Mouse (Mus musculus): ENCODE results near the gene Bcl9. TPM values are rescaled to one million over a fixed set of nuclear protein-coding genes. Genes with fewer than 3 reads are reported as not detected.

Gene Bcl9
- polyA plus RNA-seq, 1 experiment from 2014 or later: 19.2 TPM

GRCm38 (mm10) chr3:97228020-97228419 is 69.7 kb downstream of the Bcl9 start:
- Histone ChIP-seq H3K9ac (ENCODE audit: low read length) (peak overlapping the region; percentile 73), H3K27me3 (ENCODE audit: control insufficient read depth, insufficient read depth, low read length) (no peaks in the 10 kb centered on the region), H3K9me3 (ENCODE audit: control insufficient read depth, low read length) (no peaks in the 10 kb centered on the region), H3K4me3 (ENCODE audit: low read depth, low read length) (peak overlapping the region; percentile 78), H3K4me1 (replicated peaks; ENCODE audit: control insufficient read depth, insufficient read depth) (peaks cover 9% of the 10 kb centered on the region), H3K27ac (replicated peaks) (peak overlapping the region; percentile 90), H3K4me2 (replicated peaks; ENCODE audit: low read depth) (peak overlapping the region; percentile 71), H3K36me3 (ENCODE audit: control insufficient read depth, insufficient read depth, low read length) (no peaks in the 10 kb centered on the region)
- DNase-seq (ENCODE audit: low spot score): peak; percentile 64
- WGBS: 2% methylated on average over 16 of the region's 16 CpGs
- TF ChIP-seq CTCF (IDR thresholded peaks at IDR 0.05; ENCODE audit: low read depth) (no peak), EP300 (optimal IDR thresholded peaks at IDR 0.05) (no peak)
- ATAC-seq (ENCODE audit: low FRiP score, low TSS enrichment): peak; percentile 48

GRCm38 (mm10) chr3:97227259-97228005 is 70.3 kb downstream of the Bcl9 start:
- WGBS: 1% methylated on average over 36 of the region's 79 CpGs

DNA sequence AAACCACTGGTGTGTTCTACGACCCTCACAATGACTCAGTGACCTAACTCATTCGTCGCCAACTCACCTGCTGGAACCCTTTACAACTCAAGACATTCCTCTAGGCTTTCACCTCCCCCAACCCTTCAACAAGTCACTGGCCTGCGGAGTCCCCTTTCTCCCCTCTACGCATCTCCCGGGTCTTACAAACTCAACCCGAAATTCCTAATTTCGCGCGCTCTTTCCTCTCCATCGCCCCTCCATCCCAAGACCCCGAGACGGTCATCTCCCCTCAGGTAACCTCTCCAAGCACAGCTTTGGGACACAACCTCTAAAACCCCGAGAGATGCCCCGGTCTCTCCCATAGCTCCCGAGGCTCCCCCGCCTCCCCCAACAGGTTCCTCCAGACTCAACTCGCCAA is 71.0 kb downstream of the Bcl9 start:
- Histone ChIP-seq H3K9me3 (ENCODE audit: control insufficient read depth, low read length) (no peaks in the 10 kb centered on the region), H3K27ac (replicated peaks) (peak overlapping the region; percentile 88), H3K9ac (ENCODE audit: low read length) (peak overlapping the region; percentile 86), H3K27me3 (ENCODE audit: control insufficient read depth, insufficient read depth, low read length) (no peaks in the 10 kb centered on the region), H3K4me3 (ENCODE audit: low read depth, low read length) (peak overlapping the region; percentile 78), H3K4me1 (replicated peaks; ENCODE audit: control insufficient read depth, insufficient read depth) (peaks cover 9% of the 10 kb centered on the region), H3K4me2 (replicated peaks; ENCODE audit: low read depth) (peak overlapping the region; percentile 71), H3K36me3 (ENCODE audit: control insufficient read depth, insufficient read depth, low read length) (no peaks in the 10 kb centered on the region)
- under 1% methylated on average over 18 of the region's 18 CpGs for WGBS
- no peak for TF ChIP-seq EP300 (optimal IDR thresholded peaks at IDR 0.05)
- no peak for TF ChIP-seq CTCF (IDR thresholded peaks at IDR 0.05; ENCODE audit: low read depth)
- peak; percentile 0; the same call in 1 of the 2 replicates for ATAC-seq (ENCODE audit: low FRiP score, low TSS enrichment)
- DNase-seq (ENCODE audit: low spot score): no peak

More at GRCm38 (mm10) chr3:97227259-97228005, 70.3 kb downstream of the Bcl9 start:
- DNase-seq (ENCODE audit: low spot score): peak; percentile 99
- H3K4me3 ChIP-seq (ENCODE audit: low read depth, low read length): peak overlapping the region; percentile 78
- peaks cover 9% of the 10 kb centered on the region for H3K4me1 ChIP-seq (replicated peaks; ENCODE audit: control insufficient read depth, insufficient read depth)
- peak overlapping the region; percentile 90 for H3K27ac ChIP-seq (replicated peaks)
- ATAC-seq (ENCODE audit: low FRiP score, low TSS enrichment): peak; percentile 93
- no peaks in the 10 kb centered on the region for H3K9me3 ChIP-seq (ENCODE audit: control insufficient read depth, low read length)
- peak overlapping the region; percentile 86 for H3K9ac ChIP-seq (ENCODE audit: low read length)
- no peaks in the 10 kb centered on the region for H3K36me3 ChIP-seq (ENCODE audit: control insufficient read depth, insufficient read depth, low read length)
- H3K4me2 ChIP-seq (replicated peaks; ENCODE audit: low read depth): peak overlapping the region; percentile 71
- TF ChIP-seq EP300 (optimal IDR thresholded peaks at IDR 0.05): no peak
- peak; percentile 25; the same call in 1 of the 2 replicates for TF ChIP-seq CTCF (IDR thresholded peaks at IDR 0.05; ENCODE audit: low read depth)
- no peaks in the 10 kb centered on the region for H3K27me3 ChIP-seq (ENCODE audit: control insufficient read depth, insufficient read depth, low read length)

GRCm38 (mm10) chr3:97225231-97225630 is 72.5 kb downstream of the Bcl9 start:
- ATAC-seq (ENCODE audit: low FRiP score, low TSS enrichment): no peak
- peaks cover 9% of the 10 kb centered on the region for H3K4me1 ChIP-seq (replicated peaks; ENCODE audit: control insufficient read depth, insufficient read depth)
- H3K9ac ChIP-seq (ENCODE audit: low read length): no peak overlapping the region
- DNase-seq (ENCODE audit: low spot score): no peak
- H3K27me3 ChIP-seq (ENCODE audit: control insufficient read depth, insufficient read depth, low read length): no peaks in the 10 kb centered on the region
- WGBS: 56% methylated on average over 5 of the region's 5 CpGs
- H3K4me3 ChIP-seq (ENCODE audit: low read depth, low read length): no peak overlapping the region
- H3K9me3 ChIP-seq (ENCODE audit: control insufficient read depth, low read length): no peaks in the 10 kb centered on the region
- no peak overlapping the region for H3K4me2 ChIP-seq (replicated peaks; ENCODE audit: low read depth)
- TF ChIP-seq EP300 (optimal IDR thresholded peaks at IDR 0.05): no peak
- TF ChIP-seq CTCF (IDR thresholded peaks at IDR 0.05; ENCODE audit: low read depth): no peak
- H3K27ac ChIP-seq (replicated peaks): 0 out of 2 replicates have a peak overlapping the region, but pooled peaks have one; percentile 8
- peaks cover 9% of the 10 kb centered on the region; the same call in 1 of the 2 replicates for H3K36me3 ChIP-seq (ENCODE audit: control insufficient read depth, insufficient read depth, low read length)

DNA sequence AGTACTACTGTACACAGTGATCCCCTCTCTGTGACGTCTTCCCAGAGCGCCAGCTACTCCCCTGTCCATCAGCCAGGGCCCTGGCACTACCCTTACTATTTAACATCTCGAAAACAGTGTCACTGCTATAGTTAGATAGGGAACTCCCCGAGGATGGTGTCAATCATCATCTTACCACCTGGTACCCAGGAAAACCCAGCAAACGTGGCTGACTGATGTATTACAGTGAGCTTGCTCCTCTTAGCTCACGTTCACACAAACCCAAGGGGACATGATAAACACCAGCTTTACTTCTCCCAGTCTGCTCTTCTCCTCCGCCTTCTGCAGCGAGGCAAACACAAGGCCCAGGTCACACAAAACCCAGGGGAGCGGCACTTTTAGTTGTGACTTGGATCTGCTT is 74.5 kb downstream of the Bcl9 start:
- no peak overlapping the region; the same call in 1 of the 2 replicates for H3K27ac ChIP-seq (replicated peaks)
- no peaks in the 10 kb centered on the region for H3K9me3 ChIP-seq (ENCODE audit: control insufficient read depth, low read length)
- DNase-seq (ENCODE audit: low spot score) (no peak), ATAC-seq (ENCODE audit: low FRiP score, low TSS enrichment) (no peak)
- no peak overlapping the region for H3K4me3 ChIP-seq (ENCODE audit: low read depth, low read length)
- no peak overlapping the region for H3K4me2 ChIP-seq (replicated peaks; ENCODE audit: low read depth)
- H3K36me3 ChIP-seq (ENCODE audit: control insufficient read depth, insufficient read depth, low read length): peaks cover 9% of the 10 kb centered on the region; the same call in 1 of the 2 replicates
- TF ChIP-seq CTCF (IDR thresholded peaks at IDR 0.05; ENCODE audit: low read depth): no peak
- no peaks in the 10 kb centered on the region for H3K27me3 ChIP-seq (ENCODE audit: control insufficient read depth, insufficient read depth, low read length)
- no peak overlapping the region for H3K9ac ChIP-seq (ENCODE audit: low read length)
- 72% methylated on average over 9 of the region's 9 CpGs for WGBS
- peaks cover 9% of the 10 kb centered on the region for H3K4me1 ChIP-seq (replicated peaks; ENCODE audit: control insufficient read depth, insufficient read depth)

- no peak overlapping the region for H3K4me3 ChIP-seq (ENCODE audit: low read depth, low read length)
- H3K27ac ChIP-seq (replicated peaks): no peak overlapping the region
- WGBS: 39% methylated on average over 3 of the region's 3 CpGs
- no peaks in the 10 kb centered on the region for H3K4me1 ChIP-seq (replicated peaks; ENCODE audit: control insufficient read depth, insufficient read depth)
- ATAC-seq (ENCODE audit: low FRiP score, low TSS enrichment) (no peak), DNase-seq (ENCODE audit: low spot score) (no peak)
- H3K9me3 ChIP-seq (ENCODE audit: control insufficient read depth, low read length): no peaks in the 10 kb centered on the region
- H3K36me3 ChIP-seq (ENCODE audit: control insufficient read depth, insufficient read depth, low read length): peaks cover 24% of the 10 kb centered on the region
- H3K27me3 ChIP-seq (ENCODE audit: control insufficient read depth, insufficient read depth, low read length): no peaks in the 10 kb centered on the region
- no peak overlapping the region for H3K4me2 ChIP-seq (replicated peaks; ENCODE audit: low read depth)
- no peak for TF ChIP-seq EP300 (optimal IDR thresholded peaks at IDR 0.05)
- TF ChIP-seq CTCF (IDR thresholded peaks at IDR 0.05; ENCODE audit: low read depth): no peak
- H3K9ac ChIP-seq (ENCODE audit: low read length): no peak overlapping the region
Measured at GRCm38 (mm10) chr3:97215526-97215925, 82.2 kb downstream of the Bcl9 start.
